Mouse (Mus musculus) intestine, postnatal 0 days (tissue): ENCODE results near the gene Aspg. TPM values are rescaled to one million over a fixed set of nuclear protein-coding genes. Genes with fewer than 3 reads are reported as not detected.

Experiments used
- ATAC-seq: fragments of 200-750 bp; cut with Nextera tagmentation; 2 replicates; pipeline ENCODE4 v1.8.0; 2017; ENCODE audit warnings: mild to moderate bottlenecking, moderate TSS enrichment, moderate library complexity
- H3K27ac ChIP-seq: fragments of 300-500 bp; sonication (generic); 2 replicates; pipeline ENCODE4 v1.5.1; 2014; ENCODE audit warnings: mild to moderate bottlenecking, low read depth, low read length, moderate library complexity
- H3K27me3 ChIP-seq: fragments of 300-500 bp; sonication (generic); replicated peaks from 2 replicates; pipeline ENCODE4 v1.6.1; 2014; ENCODE audit warnings: low read length, mixed read lengths; ENCODE audit not compliant: control insufficient read depth, insufficient read depth
- H3K36me3 ChIP-seq: fragments of 300-500 bp; sonication (generic); 2 replicates; pipeline ENCODE4 v1.6.1; 2014; ENCODE audit warnings: mild to moderate bottlenecking, moderate library complexity; ENCODE audit not compliant: control insufficient read depth, insufficient read depth
- H3K4me1 ChIP-seq: fragments of 300-500 bp; sonication (generic); replicated peaks from 2 replicates; pipeline ENCODE4 v1.6.1; 2014; ENCODE audit warnings: antibody characterized with exemption, low read length, mixed read lengths; ENCODE audit not compliant: control insufficient read depth, insufficient read depth
- H3K4me2 ChIP-seq: fragments of 300-500 bp; sonication (generic); replicated peaks from 2 replicates; pipeline ENCODE4 v1.6.1; 2014; ENCODE audit warnings: low read depth, mild to moderate bottlenecking, moderate library complexity
- H3K4me3 ChIP-seq: fragments of 300-500 bp; sonication (generic); 2 replicates; pipeline ENCODE4 v1.5.1; 2014; ENCODE audit warnings: low read depth, low read length
- H3K9ac ChIP-seq: fragments of 300-500 bp; sonication (generic); 2 replicates; pipeline ENCODE4 v1.6.1; 2014; ENCODE audit warnings: mild to moderate bottlenecking, low read depth, low read length
- H3K9me3 ChIP-seq: fragments of 300-500 bp; sonication (generic); 2 replicates; pipeline ENCODE4 v1.6.1; 2016; ENCODE audit warnings: mixed run types; ENCODE audit not compliant: control insufficient read depth
- CTCF ChIP-seq: sonication (generic); IDR thresholded peaks from 2 replicates; pipeline ENCODE4 v1.5.1; 2016; ENCODE audit warnings: low read depth, mild to moderate bottlenecking, control low read depth, antibody characterized with exemption, moderate library complexity
- WGBS: fragments of 180-500 bp; shearing (Covaris S2); extraction: QIAGEN DNeasy Blood & Tissue Kit; methylation state at CpG from one replicate; pipeline ENCODE4 v1.1.7; 2014; 5-methylcytosine and 5-hydroxymethylcytosine counted together
- polyA plus RNA-seq: library from polyadenylated mRNA; unstranded; fragments of >200 nt; fragmentation: Nextera tagmentation; extraction: Ambion mirVana; gene quantifications from 2 replicates; pipeline ENCODE4 v1.2.1, GENCODE M21; 2015

Aspg gene
- polyA plus RNA-seq, 1 experiment from 2014 or later, result 14.3 TPM

DNA sequence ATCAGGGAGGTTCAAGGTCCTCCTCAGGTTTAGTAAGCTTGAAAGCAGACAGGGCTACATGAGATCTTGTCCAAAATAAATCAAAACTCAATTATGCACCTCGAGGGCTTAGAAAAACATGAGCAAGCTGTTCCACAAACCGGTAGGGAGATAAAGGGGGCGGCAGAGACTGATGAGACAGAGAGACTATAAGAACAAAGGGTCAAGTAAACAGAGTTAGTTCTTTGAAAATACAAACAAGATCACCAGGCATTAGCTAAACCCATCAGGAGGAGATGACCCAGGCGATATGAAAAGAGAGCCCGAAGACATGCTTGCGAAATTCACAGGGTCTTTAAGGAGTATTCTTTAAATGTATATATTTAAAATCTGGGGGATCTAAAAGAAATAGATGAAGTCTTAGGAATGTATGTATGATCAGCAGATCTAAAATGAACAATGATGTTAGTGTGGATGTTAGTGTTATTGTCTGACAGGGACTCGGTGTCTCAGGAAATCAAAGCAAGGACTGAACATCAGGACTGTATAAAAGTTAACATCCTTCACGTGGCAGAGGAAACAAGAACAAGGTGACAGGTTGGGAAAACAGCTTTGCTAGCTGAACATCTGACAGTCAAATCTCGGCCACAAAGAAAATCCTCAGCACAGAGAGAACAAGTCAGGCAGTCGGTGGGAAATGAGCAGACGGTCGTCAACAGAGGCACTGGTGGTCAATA, 17.7 kb upstream of the Aspg start:
- no peak overlapping the region for H3K4me3 ChIP-seq
- H3K27ac ChIP-seq, result no peak overlapping the region
- no peak for TF ChIP-seq CTCF
- no peaks in the 10 kb centered on the region for H3K4me1 ChIP-seq
- H3K9me3 ChIP-seq, result no peaks in the 10 kb centered on the region
- no peaks in the 10 kb centered on the region for H3K36me3 ChIP-seq
- H3K27me3 ChIP-seq, result 0 out of 2 replicates have a peak, but pooled peaks cover 5% of the 10 kb centered on the region
- H3K4me2 ChIP-seq, result no peak overlapping the region
- WGBS, result 52% methylated on average over 12 of the region's 12 CpGs
- ATAC-seq, result no peak
- H3K9ac ChIP-seq, result no peak overlapping the region

DNA sequence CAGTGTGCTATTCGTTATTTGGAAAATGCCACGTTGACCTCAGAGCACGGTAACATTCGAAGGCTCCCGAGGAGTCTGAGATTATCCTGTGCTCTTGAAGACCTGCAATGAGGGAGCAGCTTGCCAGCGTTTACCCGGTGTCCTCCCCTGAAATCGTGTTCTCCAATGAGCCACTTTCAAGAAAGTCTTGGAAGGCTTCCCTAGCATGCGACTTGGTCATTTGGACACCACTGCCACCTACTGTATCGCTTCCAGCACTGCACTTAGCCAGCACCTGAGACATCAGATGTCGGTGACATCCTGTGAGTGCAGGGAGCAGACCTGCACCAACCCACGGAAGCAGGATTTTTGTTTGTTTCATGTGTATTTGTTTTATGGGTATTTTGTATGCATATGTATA, 15.4 kb upstream of the Aspg start:
- Histone ChIP-seq H3K4me1 (no peaks in the 10 kb centered on the region), H3K27ac (no peak overlapping the region), H3K4me3 (no peak overlapping the region), H3K9me3 (no peaks in the 10 kb centered on the region), H3K4me2 (no peak overlapping the region), H3K9ac (no peak overlapping the region), H3K36me3 (no peaks in the 10 kb centered on the region), H3K27me3 (0 out of 2 replicates have a peak, but pooled peaks cover 5% of the 10 kb centered on the region)
- ATAC-seq, result no peak
- peak; percentile 96 for TF ChIP-seq CTCF
- 5% methylated on average over 12 of the region's 12 CpGs for WGBS

DNA sequence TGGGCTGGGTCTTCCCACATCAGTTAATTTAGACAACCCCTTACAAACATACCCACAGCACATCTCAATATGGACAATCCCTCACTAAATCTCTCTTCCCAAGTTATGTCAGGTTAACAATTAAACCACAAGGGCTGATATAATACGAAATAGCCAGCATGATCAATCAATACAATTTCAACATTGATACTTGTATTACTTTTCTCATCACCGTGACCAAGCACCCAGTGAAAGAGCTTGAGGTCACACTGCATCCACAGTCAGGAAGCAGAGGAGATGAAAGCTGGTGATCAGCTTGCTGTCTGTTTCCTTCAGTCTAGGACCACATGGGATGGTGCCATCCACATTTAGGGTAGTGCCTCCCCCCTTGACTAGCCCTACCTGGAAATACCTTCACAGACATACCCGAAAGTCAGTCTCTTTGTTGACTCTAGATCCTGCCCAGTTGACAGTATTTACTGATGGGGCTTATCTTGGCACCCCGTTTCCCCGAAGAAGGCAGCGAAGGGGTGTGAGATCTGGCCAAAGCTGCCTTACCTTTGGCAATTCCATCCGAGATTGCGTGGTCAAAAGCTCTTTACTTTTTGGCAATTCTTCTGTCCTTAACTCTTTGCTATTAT, 12.1 kb upstream of the Aspg start:
- no peak for TF ChIP-seq CTCF
- no peak for ATAC-seq
- Histone ChIP-seq H3K27me3 (0 out of 2 replicates have a peak, but pooled peaks cover 5% of the 10 kb centered on the region), H3K36me3 (no peaks in the 10 kb centered on the region), H3K9me3 (no peaks in the 10 kb centered on the region), H3K4me3 (no peak overlapping the region), H3K9ac (no peak overlapping the region), H3K27ac (no peak overlapping the region), H3K4me2 (no peak overlapping the region), H3K4me1 (no peaks in the 10 kb centered on the region)
- 47% methylated on average over 8 of the region's 8 CpGs for WGBS

DNA sequence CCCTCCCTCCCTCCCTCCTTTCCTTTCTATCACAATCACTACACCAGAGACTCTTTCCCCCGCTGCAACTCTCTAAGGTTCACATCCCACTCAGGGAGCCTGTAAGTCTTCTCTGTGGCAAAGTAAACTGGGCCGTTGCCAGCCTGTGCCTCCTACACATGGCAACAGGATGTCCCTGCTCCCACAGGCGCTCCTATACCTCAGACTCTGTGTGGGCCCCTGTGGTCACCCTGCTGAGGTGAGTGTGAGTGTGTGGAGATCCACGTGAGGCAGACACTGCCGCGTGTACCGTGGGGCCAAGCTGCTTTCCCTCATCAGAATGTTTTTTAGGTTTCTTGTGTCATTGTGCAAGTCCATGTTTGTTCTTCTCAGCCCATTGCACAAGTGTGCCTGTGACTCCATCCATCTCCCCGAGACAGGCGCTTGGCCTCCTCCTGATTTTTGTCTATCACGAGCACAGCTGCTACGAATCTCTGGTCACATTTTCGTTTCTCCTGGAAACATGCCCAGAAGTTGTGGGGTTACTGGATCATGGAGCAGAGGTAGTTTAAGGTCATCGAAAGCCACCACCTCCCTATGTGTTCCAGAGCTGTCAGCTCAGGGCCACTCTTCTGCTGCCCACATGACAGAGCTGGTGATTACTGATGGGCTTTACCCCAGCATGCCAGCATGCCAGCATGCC, 10.3 kb upstream of the Aspg start:
- 58% methylated on average over 13 of the region's 13 CpGs for WGBS
- no peak overlapping the region for H3K4me3 ChIP-seq
- no peak overlapping the region for H3K9ac ChIP-seq
- H3K27me3 ChIP-seq, result 0 out of 2 replicates have a peak, but pooled peaks cover 5% of the 10 kb centered on the region
- no peak for TF ChIP-seq CTCF
- no peaks in the 10 kb centered on the region for H3K36me3 ChIP-seq
- H3K4me1 ChIP-seq, result no peaks in the 10 kb centered on the region
- no peaks in the 10 kb centered on the region for H3K9me3 ChIP-seq
- H3K4me2 ChIP-seq, result no peak overlapping the region
- H3K27ac ChIP-seq, result no peak overlapping the region
- ATAC-seq, result no peak

DNA sequence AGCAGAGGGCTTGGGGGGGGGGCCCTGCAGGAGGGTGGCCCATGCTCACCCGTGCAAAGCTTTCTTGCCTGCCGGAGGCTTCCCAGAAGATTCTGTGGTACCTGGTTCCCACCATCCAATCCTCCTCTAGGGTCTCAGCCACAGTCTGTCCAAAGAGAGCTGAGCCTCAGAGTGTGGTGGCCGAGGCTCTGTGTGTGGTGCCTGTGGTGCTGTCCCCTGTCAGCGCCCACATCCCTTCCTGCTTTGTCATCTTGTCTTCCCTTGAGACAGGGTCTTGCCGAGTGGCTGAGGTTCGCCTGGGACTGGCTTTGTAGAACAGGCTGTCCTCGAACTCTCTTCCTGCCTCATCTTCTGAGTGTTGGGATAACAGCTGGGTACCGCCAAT, 9.8 kb upstream of the Aspg start:
- 74% methylated on average over 8 of the region's 8 CpGs for WGBS
- H3K9ac ChIP-seq, result no peak overlapping the region
- H3K4me1 ChIP-seq, result no peaks in the 10 kb centered on the region
- TF ChIP-seq CTCF, result no peak
- no peak for ATAC-seq
- no peaks in the 10 kb centered on the region for H3K9me3 ChIP-seq
- H3K4me3 ChIP-seq, result no peak overlapping the region
- no peak overlapping the region for H3K27ac ChIP-seq
- H3K4me2 ChIP-seq, result no peak overlapping the region
- H3K27me3 ChIP-seq, result 0 out of 2 replicates have a peak, but pooled peaks cover 1% of the 10 kb centered on the region
- no peaks in the 10 kb centered on the region for H3K36me3 ChIP-seq

DNA sequence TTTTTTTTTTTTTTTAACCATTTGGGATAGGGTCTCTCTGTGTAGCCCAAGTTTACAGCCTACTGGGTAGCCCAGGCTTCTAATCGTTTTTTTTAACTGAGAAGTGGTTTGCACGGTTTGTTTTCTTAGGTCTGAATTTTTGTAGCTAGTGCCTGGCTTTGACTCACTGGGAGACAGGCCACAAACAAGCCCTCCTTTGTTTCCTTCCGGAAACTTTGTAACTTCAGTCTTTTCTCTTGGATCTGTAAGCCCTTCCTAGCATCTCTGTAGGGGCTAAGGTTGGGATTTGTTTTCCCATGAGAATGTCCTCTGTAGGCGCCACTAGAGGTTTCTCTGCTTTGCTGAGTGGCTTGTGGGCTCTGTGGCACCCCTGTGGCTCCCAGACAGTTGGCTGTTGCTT, 6.4 kb upstream of the Aspg start:
- TF ChIP-seq CTCF, result no peak
- Histone ChIP-seq H3K4me2 (no peak overlapping the region), H3K9me3 (no peaks in the 10 kb centered on the region), H3K27ac (no peak overlapping the region), H3K36me3 (no peaks in the 10 kb centered on the region), H3K9ac (no peak overlapping the region), H3K4me3 (no peak overlapping the region), H3K27me3 (no peaks in the 10 kb centered on the region), H3K4me1 (no peaks in the 10 kb centered on the region)
- no peak for ATAC-seq
- WGBS, result 71% methylated on average over 4 of the region's 4 CpGs
